Mouse (Mus musculus) NIH3T3 (cell line): ENCODE measurements at regions not wholly inside any gene's neighbourhood (a gene's known extent, or its start where the extent isn't known, plus 50 kb on each side); places are given as distances from the start of the nearest gene placed in this dataset.

ENCODE experiments used
- DNase-seq: peaks from one replicate; pipeline ENCODE4 v3.0.0-alpha.2; 2012; ENCODE audit warnings: low read depth

DNA sequence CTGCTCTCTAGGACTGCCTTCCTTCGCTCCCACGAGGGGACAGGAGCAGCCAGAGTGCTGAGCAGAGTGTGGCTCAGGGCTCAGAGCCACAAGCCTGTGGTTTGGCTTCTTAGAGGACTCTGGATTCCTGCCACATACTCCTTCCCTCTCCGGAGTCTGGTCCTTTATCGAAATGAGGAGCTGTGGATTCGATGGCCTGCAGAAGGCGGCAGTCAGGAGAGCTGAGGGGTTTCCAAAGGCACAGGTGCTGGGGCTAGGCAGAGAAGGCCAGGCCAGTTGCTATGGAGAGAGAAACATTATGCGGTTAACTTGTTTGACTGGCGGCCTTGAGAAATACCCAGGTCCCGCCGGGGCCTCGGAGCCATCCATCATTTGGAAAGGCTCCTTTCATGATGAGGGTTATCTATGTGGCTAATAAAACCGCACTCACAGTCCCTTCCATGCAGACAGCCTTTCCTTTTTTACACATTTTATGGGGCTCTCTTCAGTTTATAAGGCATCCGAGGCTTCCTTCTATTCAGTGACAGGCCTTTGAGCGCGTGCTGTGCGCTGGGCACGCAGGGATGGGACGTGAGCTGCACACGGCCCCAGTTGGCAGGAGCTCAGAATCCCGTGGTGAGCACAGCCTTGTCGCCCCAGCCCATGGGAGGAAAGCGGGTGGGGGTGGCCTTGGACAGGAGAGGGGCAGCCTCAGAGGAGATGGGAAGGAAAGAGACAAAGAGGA is 61.2 kb upstream of the Gjb5 start:
- DNase-seq, result peak; percentile 78

DNA sequence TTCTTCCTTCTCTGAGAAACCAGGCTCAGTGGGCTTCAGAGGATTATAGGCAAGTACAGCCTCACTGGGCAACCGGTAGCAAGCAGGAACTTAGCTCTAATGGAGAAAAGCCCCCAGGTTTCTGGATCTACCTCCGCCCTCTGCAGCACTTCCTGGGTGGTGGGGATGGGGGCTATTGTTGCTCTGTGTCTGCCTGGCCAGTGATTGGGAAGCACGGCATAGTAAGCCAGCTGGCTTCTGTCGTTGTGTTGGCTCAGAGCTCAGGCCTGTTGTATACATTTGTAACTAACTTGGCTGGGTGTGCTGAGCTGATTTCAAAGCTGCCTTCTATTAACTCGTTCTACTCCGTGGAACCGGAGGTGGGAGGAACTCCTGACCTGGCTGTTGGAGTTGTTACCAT is 58.9 kb upstream of the Gjb5 start:
- peak; percentile 11 for DNase-seq

DNA sequence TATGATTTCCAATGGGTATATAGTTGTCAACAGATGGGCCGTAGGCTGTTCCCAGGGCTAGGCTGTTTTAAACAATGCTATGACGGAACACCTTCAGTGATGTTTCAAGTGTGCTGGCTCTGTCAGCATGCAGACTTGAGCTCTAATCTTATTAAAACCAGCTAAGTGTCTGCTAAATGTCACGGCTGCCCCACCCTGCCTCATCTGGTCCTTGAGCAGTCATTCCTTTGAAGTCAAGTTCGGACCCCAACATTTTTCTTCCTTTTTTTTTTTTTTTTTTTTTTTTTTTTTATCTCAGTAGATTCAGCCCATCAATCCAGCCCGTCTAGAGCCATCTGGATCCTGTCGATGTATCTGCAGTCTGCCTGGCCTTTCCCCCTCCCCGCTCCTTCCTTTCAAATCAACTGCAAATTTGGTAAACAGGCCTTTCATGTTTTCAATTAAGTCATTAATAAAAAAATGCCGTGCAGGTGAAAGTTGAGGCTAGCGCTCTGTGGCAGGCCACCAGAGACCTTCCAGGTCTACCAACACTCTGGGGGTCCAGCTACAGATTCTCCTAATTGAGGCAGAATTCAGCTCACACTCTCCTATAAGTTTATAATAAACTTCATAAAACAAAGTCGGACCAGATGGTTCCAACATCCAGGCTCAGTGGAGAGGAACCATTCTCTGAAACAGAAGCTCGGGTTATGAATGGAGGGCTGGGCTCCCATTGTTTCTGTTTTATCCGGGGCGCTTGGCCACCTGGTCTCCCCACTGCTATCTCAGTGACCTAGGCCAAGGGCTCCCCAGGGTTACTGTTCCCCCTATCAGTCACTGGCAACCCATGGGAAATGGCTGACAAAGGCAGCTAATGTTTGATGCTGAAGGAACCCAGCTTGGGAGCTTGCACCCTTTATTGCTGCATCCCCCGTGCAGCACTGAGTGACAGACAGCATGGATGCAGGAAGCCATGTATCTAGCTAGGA is 56.3 kb upstream of the Gjb5 start:
- DNase-seq, result no peak
